Mouse (Mus musculus) neural tube, embryonic 14.5 days (tissue): Measurements from ENCODE around the gene Spata31d1b. TPM values are rescaled to one million over a fixed set of nuclear protein-coding genes. Genes with fewer than 3 reads are reported as not detected.

Experiments used
- ATAC-seq: fragments of 200-750 bp; cut with Nextera tagmentation; 2 replicates; pipeline ENCODE4 v1.8.0; 2017; ENCODE audit warnings: low read depth, mild to moderate bottlenecking, moderate TSS enrichment, moderate library complexity
- H3K27ac ChIP-seq: fragments of 300-500 bp; sonication (generic); 2 replicates; pipeline ENCODE4 v1.5.1; 2014; ENCODE audit warnings: low read depth, mild to moderate bottlenecking, control low read depth, low read length, moderate library complexity, mixed read lengths
- H3K27me3 ChIP-seq: fragments of 300-500 bp; sonication (generic); 2 replicates; pipeline ENCODE4 v1.6.1; 2014; ENCODE audit warnings: low read length; ENCODE audit not compliant: control insufficient read depth, insufficient read depth
- H3K36me3 ChIP-seq: fragments of 300-500 bp; sonication (generic); 2 replicates; pipeline ENCODE4 v1.6.1; 2014; ENCODE audit warnings: low read length, mixed read lengths; ENCODE audit not compliant: control insufficient read depth, insufficient read depth
- H3K4me1 ChIP-seq: fragments of 300-500 bp; sonication (generic); 2 replicates; pipeline ENCODE4 v1.6.1; 2014; ENCODE audit warnings: low read length; ENCODE audit not compliant: control insufficient read depth, insufficient read depth
- H3K4me2 ChIP-seq: fragments of 300-500 bp; sonication (generic); 2 replicates; pipeline ENCODE4 v1.6.1; 2014; ENCODE audit warnings: mild to moderate bottlenecking, low read depth, low read length, control low read depth
- H3K4me3 ChIP-seq: fragments of 300-500 bp; sonication (generic); 2 replicates; pipeline ENCODE4 v1.5.1; 2014; ENCODE audit warnings: low read depth, low read length, control low read depth, mixed read lengths
- H3K9ac ChIP-seq: fragments of 300-500 bp; sonication (generic); replicated peaks from 2 replicates; pipeline ENCODE4 v1.6.1; 2014; ENCODE audit warnings: low read depth, mild to moderate bottlenecking, control low read depth, low read length, mixed read lengths
- H3K9me3 ChIP-seq: fragments of 300-500 bp; sonication (generic); 2 replicates; pipeline ENCODE4 v1.6.1; 2016; ENCODE audit warnings: low read length; ENCODE audit not compliant: control insufficient read depth
- WGBS: fragments of 180-500 bp; shearing (Covaris S2); extraction: QIAGEN DNeasy Blood & Tissue Kit; methylation state at CpG from one replicate; pipeline ENCODE4 v1.1.7; 2014; 5-methylcytosine and 5-hydroxymethylcytosine counted together
- polyA plus RNA-seq: library from polyadenylated mRNA; unstranded; fragments of >200 nt; fragmentation: Nextera tagmentation; extraction: Ambion mirVana; gene quantifications from 2 replicates; pipeline ENCODE4 v1.2.1, GENCODE M21; 2014

The Spata31d1b gene
- polyA plus RNA-seq, 1 experiment from 2014 or later, result not detected

DNA sequence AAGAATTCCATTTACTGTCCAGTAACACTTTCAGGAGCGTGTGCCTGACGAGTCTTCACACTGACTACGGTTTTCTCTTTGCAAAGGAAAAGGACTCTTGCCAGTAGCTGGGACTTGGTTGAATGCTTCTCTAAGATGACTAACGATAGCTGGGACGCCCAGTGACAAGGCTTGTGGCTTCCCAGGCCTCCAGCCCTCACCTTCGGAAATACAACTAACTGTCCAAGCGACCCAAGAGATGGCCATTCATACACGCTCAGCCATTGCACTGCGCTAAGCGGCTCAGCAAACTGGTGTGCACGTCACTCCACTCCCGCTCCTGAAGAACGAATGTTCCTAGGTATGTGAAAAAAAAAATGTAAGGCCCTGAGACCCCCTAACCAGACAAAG lies 37.3 kb upstream of the Spata31d1b start:
- peaks cover 15% of the 10 kb centered on the region for H3K4me1 ChIP-seq
- peak overlapping the region; percentile 69 for H3K4me2 ChIP-seq
- H3K9ac ChIP-seq, result peak overlapping the region; percentile 80
- no peaks in the 10 kb centered on the region for H3K27me3 ChIP-seq
- no peaks in the 10 kb centered on the region for H3K36me3 ChIP-seq
- H3K9me3 ChIP-seq, result no peaks in the 10 kb centered on the region
- peak overlapping the region; percentile 74 for H3K4me3 ChIP-seq
- 0 out of 2 replicates have a peak, but pooled peaks have one; percentile 25 for ATAC-seq
- H3K27ac ChIP-seq, result peak overlapping the region; percentile 67; the same call in 1 of the 2 replicates
- WGBS, result under 1% methylated on average over 13 of the region's 13 CpGs

DNA sequence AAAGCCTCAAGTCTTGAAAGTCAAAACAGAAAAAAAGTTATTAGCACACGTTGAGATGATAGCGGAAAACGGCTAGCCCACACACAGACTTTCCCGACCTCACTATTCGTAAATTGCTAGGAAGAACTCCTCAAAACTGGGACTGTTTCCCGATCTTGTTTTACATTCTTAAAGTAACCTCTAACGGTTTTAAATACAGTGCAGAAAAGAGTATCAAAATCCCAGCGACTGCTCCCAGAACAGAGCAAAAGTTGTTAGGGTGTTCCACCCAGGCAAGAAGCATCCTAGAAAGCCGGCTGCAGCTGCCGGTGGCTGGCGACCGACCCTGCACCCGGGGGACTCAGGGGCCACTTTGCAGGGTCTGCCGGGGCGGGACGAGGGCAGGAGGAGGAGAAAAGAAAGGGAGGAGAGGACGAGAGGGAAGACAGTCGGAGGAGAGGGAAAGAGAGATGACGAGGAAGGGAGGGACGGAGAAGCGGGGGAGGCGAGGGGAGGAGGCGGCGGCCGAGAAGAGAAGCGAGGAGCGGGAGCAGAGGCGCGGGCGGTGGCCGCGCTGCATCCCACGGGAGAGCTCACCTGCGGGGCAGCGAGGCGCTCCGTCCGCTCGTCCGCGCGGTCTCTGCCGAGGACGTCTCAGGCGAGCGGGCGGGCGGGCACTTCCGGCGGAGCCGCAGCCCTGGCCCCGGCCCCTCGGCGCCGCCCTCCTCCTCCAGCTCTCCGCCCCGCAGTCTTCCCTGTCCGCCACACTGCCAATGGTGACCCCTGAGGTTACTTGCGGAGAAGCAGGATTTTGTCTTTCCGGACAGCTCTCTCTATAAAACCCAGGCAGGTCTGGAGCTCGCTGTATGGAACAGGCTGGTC lies 36.7 kb upstream of the Spata31d1b start, which contains the start of gene Golm1:
TSS of gene Golm1 (minus strand) at position 661 of the 861 bp plus-strand sequence.
- under 1% methylated on average over 46 of the region's 61 CpGs for WGBS
- ATAC-seq, result peak; percentile 78
- H3K9ac ChIP-seq, result peak within 1 kb of the TSS; percentile 80
- H3K36me3 ChIP-seq, result no peaks in the 10 kb centered on the region
- H3K27ac ChIP-seq, result peak within 1 kb of the TSS; percentile 67
- H3K4me1 ChIP-seq, result peaks cover 15% of the 10 kb centered on the region
- H3K9me3 ChIP-seq, result no peaks in the 10 kb centered on the region
- H3K4me2 ChIP-seq, result peak within 1 kb of the TSS; percentile 69
- peak within 1 kb of the TSS; percentile 74 for H3K4me3 ChIP-seq
- H3K27me3 ChIP-seq, result no peaks in the 10 kb centered on the region

DNA sequence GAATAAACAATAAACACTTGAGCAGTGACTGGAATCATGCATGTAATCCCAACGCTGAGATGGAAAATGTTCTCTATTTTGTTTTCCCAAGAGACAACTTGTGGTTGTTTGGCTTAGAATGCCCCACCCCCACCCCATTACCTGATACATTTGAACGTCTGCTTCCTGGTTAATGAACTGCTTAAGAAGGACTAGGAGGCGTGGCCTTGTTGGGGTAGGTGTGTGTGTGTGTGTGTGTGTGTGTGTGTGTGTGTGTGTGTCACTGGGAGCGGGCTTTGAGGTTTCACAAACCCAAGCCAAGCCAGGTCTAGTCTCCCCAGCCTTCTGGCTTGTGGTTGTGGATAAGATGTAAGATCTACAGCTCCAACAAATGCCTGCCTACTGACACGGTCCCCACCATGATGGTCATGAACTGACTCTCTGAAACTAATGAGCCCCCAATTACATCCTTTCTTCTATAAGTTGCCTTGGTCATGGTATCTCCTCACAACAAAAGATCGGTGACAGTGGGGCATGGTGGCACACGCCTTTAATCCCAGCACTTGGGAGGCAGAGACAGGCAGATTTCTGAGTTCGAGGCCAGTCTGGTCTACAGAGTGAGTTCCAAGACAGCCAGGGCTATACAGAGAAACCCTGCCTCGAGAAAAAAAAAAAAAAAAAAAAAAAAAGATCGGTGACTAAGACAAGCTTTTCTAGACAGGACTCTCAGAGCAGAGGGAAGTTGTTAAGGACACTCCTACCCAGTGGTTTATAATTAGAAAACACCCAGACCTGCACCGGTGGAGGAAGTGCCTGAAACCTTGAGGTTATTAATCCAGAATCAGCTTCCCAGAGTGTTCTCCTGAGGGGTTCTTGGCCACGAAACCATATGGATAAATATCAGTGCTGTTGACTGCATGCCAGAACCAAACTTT lies 35.5 kb upstream of the Spata31d1b start:
- Histone ChIP-seq H3K27me3 (no peaks in the 10 kb centered on the region), H3K4me3 (no peak overlapping the region), H3K9ac (no peak overlapping the region), H3K4me2 (no peak overlapping the region), H3K27ac (no peak overlapping the region), H3K36me3 (no peaks in the 10 kb centered on the region), H3K4me1 (peaks cover 15% of the 10 kb centered on the region), H3K9me3 (no peaks in the 10 kb centered on the region)
- WGBS, result 75% methylated on average over 12 of the region's 12 CpGs
- no peak for ATAC-seq

DNA sequence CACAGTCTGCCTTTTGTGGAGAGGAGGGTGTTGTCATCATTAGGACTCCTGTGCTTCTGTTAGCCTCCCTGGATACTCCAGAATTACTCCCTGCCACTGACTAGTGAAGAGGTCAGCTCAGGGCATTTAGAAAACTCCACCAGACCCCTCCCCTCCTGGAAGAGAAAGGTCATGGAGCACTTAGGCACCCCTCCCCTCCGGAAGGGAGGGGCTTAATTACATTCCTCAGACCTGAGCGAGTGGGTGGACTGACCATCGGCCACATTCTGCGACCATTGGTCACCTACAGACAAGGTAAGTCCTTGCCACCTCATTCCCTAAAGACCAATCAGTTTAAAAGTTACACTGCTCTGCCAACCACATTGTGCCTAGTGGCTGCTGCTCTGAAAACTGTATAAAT lies 32.8 kb upstream of the Spata31d1b start:
- H3K4me2 ChIP-seq, result no peak overlapping the region
- H3K36me3 ChIP-seq, result no peaks in the 10 kb centered on the region
- no peaks in the 10 kb centered on the region for H3K27me3 ChIP-seq
- no peak overlapping the region for H3K27ac ChIP-seq
- H3K4me3 ChIP-seq, result no peak overlapping the region
- no peak overlapping the region for H3K9ac ChIP-seq
- WGBS, result 46% methylated on average over 4 of the region's 4 CpGs
- H3K9me3 ChIP-seq, result no peaks in the 10 kb centered on the region
- 0 out of 2 replicates have a peak, but pooled peaks cover under 1% of the 10 kb centered on the region for H3K4me1 ChIP-seq
- ATAC-seq, result no peak

DNA sequence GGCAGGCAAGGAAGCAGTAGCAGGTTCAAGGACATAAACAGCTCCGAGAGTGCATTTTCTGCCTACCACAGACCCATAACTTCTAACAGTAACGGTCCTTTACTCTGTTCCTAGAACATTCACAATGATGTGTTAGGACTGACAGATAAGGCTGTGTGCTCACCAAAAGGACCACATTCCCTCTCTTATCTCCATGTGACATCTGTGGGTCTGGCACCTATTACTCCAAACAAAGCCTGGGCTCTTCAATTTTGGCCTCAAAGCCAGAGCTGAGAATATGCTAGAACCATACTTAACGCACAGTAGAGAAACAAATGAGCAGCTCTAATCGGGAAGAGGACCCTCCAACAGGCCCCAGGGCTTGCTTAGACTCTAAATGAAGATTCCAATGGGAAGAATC lies 32.2 kb upstream of the Spata31d1b start:
- Histone ChIP-seq H3K4me1 (no peaks in the 10 kb centered on the region), H3K27ac (no peak overlapping the region), H3K9ac (no peak overlapping the region), H3K27me3 (no peaks in the 10 kb centered on the region), H3K9me3 (no peaks in the 10 kb centered on the region), H3K4me2 (no peak overlapping the region), H3K36me3 (no peaks in the 10 kb centered on the region), H3K4me3 (no peak overlapping the region)
- 89% methylated on average over 4 of the region's 4 CpGs for WGBS
- no peak for ATAC-seq

DNA sequence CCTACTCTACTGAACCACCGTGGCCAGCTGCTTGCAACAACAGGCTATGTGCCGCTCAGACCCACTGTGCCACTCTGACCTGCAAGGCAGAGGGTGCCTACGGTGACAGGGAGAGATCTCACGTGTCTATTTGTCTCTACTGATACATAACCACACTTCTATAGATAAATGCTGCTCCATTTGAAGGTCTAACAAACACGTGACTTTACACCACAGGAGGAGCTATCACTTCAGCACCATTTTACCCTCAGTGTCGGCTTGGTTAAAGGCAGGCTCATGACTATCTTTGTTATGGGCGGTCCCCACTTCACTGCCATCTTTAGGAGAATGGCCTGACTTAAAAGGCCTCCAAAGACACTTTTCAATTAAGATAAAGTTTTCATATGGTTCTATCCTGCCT lies 29.5 kb upstream of the Spata31d1b start:
- WGBS, result 40% methylated on average over 7 of the region's 7 CpGs
- no peaks in the 10 kb centered on the region for H3K4me1 ChIP-seq
- H3K4me2 ChIP-seq, result no peak overlapping the region
- no peak overlapping the region for H3K4me3 ChIP-seq
- no peaks in the 10 kb centered on the region for H3K9me3 ChIP-seq
- H3K9ac ChIP-seq, result no peak overlapping the region
- no peak overlapping the region for H3K27ac ChIP-seq
- ATAC-seq, result no peak
- no peaks in the 10 kb centered on the region for H3K36me3 ChIP-seq
- H3K27me3 ChIP-seq, result no peaks in the 10 kb centered on the region

DNA sequence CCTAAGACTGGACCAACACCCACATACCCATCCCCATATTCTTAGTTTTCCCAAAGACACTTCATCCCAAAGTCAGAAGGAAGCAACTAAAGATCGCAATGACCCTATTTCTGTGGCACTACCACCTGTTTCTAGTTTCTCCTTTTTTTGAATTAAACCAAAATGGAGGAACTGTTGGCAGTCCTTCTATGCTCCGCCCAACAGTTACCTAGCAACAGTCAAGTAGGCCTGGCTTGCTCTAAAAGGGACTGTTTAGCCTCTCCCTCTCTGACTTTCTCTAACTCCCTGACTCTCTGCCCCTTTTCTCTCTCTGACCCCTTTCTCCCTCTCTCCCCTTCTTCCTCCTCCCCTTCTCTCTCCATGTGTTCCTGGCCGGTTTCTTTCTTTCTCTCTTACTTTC lies 26.8 kb upstream of the Spata31d1b start:
- Histone ChIP-seq H3K9ac (no peak overlapping the region), H3K4me3 (no peak overlapping the region), H3K27me3 (no peaks in the 10 kb centered on the region), H3K4me2 (no peak overlapping the region), H3K9me3 (no peaks in the 10 kb centered on the region), H3K36me3 (no peaks in the 10 kb centered on the region), H3K4me1 (no peaks in the 10 kb centered on the region), H3K27ac (no peak overlapping the region)
- ATAC-seq, result no peak
- WGBS, result 81% methylated on average over 3 of the region's 3 CpGs

DNA sequence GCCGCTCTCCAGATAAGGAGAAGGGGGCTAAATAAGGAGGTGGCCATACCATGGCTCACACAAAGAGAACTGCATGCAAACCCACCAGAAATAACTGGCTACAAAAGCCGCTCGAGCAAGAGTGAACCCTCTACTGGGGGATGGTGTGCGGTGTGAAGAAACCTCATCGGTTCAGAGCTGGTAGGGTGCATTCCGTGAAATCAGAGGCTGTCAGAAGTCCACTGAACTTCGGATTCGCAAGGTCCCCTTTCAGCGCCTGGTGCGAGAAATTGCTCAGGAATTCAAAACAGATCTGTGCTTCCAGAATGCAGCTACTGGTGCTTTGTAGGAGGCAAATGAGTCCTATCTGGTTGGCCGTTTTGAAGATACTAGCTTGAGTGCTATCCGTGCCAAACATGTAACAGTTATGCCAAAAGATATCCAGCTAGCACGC lies 23.7 kb upstream of the Spata31d1b start:
- Histone ChIP-seq H3K9ac (no peak overlapping the region), H3K36me3 (no peaks in the 10 kb centered on the region), H3K4me1 (no peaks in the 10 kb centered on the region), H3K9me3 (no peaks in the 10 kb centered on the region), H3K27ac (no peak overlapping the region), H3K4me2 (no peak overlapping the region), H3K4me3 (no peak overlapping the region), H3K27me3 (no peaks in the 10 kb centered on the region)
- no peak for ATAC-seq
- 74% methylated on average over 13 of the region's 13 CpGs for WGBS
